Mouse (Mus musculus) lung, postnatal 36 days (tissue): ENCODE measurements around the gene Otog.

ENCODE experiments used
- DNase-seq: peaks from one replicate; pipeline ENCODE4 v3.0.0; 2022; ENCODE audit warnings: mixed read lengths

Otog gene

DNA sequence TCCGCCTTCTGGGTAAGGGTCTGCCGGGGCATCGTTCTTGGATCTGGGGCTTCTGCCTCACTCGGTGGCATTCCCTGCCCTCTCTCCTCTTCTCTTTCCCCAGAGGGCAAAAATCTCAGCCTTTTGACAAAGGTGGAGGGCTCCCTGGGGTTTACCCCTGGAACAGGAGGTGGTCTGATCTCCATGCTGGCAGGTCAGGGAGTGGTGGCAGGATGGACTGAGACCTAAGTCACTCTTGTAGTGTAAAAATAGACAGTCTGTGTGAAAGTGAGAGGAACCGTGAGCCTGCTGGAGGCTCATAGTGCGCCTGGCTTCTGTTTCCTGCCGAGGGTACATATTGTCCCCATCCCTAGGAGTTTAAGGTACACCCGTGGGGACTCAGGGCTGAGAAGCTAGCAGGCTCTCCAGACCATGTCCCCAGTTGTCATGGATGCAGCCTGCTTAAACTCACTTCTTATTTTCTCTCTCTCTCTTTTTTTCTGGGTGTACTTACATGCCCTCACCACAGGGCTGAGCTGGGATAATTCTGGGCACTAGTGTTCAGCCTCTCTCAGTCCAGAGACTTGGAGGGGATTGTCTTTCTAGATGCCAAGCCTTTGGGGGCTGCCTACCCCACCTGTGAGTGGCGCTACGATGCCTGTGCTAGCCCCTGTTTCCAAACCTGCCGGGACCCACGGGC, 44.5 kb downstream of the Otog start:
- DNase-seq = no peak

DNA sequence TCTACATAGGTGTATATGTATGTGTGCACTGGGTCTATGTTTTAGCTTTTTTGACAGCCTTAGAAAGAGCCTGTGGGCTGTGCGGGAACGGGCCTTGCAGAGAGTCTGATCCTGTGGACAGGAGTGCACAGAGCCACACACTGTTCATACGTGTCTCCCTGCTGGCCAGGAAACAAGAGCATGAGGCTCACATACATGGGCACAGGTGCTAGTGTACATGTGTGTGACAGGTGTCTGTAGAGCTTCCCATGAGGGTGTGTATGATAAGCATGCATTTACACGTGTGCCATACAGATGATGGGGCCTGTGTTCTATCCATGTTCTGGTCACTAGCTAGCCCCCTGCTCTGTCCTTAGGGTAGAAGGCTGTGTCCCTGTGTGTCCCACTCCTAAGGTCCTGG, 45.6 kb downstream of the Otog start:
- DNase-seq = no peak

DNA sequence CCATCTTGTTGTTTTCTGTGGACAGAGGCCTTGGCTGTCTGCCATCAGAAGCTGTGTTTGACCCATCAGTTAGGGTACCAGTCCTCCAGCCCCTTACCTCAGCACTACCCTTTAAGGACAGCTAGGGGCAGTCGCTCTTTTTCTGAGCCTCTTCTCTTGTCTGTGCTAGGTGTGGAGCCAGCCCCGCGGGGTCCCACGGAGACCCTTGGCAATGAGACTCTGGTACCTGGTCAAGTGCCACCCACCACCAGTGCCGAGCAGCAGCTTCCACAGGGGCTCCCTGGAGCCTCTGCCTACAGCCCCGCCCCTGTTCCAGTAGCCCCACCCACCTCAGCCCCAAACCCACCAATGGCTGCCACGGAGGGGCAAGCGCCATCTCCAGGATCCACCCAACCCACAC, 46.3 kb downstream of the Otog start:
- DNase-seq = no peak

DNA sequence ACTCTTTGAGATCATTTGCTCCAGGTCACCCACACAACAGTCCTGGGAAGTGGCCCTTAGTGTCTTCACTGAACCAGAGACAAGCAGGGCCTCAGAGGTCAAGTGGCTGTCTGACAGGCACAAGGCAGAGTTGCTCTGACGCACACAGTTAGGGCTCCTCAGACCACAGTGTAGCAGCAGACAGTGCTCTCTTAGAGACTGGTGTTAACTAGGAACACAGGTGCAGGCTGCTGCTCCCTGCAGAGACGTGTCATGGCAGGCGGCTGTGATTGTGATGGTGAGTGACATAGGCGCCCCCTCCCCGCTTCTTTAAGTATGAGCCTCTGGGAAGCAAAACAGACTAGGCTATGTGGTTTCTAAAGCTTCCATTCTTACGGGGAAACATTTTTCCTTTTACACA, 55.5 kb downstream of the Otog start:
- no peak for DNase-seq

DNA sequence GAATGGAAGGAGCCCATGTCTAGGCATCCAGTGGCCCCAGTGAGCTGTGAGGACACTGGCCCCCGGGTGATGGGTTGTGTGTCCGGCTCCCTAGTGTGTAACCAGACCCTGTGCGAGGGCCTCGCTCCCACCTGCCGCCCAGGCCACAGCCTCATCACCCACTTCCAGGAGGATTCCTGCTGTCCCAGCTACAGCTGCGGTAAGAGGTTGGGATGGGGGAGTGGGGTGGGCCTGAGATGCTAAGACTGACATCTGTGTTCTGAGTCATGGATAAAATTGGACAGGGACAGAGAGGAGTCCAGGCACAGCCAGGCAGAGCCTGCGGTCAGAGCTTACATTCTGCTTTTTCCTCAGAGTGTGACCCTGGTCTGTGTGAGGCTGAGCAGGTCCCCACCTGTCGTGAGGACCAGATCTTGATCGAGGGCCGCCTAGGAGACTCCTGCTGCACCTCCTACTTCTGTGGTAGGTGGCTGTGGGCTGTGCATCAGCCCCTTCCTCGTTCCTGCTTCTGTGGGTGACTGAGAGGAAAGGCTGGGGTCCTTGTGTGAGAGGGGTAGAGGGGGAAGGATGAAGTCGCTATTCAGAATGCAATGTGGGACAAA, 60.3 kb downstream of the Otog start:
- DNase-seq = no peak

DNA sequence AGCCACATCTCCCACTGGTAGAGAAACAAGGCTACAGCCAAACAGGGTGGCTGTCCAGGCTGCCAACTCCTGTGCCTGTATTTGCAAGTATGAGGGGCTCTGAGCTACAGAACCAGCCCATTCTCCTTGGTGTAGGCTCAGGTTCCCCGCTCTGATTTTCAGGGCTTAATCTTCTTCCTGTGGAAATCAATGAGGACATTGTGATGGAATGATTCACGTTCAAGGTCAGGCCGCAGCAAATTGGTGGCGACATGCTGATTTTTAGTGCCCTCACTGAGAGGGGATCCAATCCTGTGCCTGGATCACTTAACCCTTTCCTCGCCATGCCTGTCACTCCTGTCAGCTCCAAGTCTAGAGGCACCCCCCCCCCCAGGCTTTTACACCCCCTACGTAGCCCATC, 72.7 kb downstream of the Otog start:
- DNase-seq = no peak

DNA sequence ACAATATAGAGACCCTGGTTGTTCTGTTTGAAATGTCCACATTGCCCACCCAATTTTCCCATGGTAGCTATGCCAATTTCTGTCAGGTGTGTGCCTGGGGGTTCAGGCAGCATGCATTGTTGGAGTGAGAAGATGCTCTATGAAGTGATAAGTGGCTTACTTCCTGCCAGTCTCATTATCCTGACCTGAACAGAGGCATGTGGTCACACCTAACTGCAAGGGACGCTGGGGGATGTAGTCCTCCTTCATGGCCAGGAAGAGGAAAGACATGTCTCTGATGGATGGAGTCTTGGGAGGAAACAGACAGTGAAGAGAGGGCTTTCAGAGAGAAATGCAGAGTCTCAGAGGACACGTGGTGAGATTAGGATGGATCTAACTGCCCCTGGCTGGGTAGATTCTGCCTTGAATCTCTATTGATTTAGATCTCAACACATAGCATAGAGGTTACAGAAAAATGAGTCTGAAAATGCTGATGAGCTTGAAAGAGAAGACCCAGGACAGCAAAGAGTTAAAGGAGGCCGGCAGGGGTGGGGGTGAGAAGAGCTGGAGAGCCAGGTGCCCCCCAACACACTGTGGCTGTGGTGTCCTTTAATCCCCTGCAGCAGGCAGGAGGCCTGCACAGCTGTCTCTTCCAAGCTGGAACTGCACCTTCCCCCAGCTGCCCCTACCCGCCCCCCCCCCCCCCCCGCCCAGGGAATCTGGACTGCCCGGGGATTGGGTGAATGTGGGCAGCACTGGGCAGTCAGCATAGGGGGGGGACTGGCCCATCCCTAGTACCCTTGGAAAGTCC, 73.6 kb downstream of the Otog start:
- DNase-seq = no peak

DNA sequence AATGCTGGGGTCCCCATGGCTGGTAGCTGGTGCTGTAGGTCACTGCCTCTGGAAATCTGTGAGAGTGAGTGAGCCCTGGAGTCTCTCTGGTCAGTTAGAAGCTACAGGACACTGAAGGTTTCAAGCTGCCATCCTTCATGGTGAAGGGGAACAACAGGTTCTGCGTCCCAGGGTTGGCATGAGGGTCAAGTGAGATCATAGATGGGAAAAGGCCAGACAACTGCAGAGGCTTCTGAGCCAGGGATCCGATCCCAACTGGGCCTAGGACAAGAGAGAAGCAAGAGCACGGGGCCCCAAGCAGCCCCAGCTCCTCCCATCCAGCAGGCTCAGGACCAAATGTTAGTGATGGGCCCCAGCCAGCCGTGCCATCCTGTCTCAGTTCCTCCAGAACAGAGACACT, 74.9 kb downstream of the Otog start:
- no peak for DNase-seq

DNA sequence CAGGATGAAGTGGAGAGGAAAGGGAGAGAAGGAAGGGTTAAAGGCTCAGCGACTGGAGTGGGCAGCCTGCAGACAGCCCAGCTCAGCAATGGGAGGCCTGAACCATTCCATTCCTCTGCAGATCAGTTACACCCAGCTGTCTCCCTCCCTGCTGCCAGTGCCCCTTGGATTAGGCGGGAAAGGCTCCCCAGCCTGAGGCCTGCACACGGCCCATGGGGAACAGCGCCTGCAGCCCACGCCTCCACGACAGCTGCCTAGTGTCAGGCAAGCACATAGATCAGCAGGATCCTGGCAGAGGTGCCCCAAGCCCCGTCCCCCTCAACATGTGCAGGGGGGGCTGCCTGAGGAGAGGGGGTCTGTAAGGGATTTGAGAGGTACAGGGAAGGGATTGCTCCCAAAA, 76.2 kb downstream of the Otog start:
- no peak for DNase-seq

DNA sequence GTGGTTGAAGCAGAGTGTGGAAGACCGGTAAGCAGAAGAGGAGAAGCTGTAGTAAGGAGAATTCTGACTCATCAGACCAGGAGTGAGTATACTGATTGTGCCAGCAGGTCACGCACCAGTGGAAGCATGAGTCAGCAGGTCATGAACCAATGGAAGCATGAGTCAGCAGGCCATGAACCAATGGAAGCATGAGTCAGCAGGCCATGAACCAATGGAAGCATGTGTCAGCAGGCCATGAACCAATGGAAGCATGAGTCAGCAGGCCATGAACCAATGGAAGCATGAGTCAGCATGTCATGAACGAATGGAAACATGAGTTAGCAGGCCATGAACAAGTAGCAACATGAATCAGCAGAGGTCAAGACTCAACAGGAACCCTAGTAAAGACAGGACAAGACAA, 80.5 kb downstream of the Otog start:
- DNase-seq = no peak

DNA sequence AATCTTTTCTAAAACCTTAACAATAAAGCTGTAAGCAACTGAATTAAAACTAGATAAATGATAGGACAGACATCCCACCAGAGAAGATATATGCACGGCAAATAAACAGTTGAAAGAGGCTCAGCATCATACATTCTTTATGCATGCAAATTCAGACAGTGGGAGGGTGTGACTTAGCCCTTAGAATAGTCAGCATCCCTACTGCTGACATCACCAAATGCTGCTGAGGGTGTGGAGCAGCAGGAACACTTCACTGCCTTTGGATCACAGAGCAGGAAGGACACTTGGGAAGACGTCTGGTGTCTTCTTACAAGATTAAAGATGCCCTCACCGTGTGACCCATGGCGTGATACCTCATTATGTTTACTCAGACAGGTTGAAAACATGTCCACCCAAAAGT, 87.1 kb downstream of the Otog start:
- no peak for DNase-seq

DNA sequence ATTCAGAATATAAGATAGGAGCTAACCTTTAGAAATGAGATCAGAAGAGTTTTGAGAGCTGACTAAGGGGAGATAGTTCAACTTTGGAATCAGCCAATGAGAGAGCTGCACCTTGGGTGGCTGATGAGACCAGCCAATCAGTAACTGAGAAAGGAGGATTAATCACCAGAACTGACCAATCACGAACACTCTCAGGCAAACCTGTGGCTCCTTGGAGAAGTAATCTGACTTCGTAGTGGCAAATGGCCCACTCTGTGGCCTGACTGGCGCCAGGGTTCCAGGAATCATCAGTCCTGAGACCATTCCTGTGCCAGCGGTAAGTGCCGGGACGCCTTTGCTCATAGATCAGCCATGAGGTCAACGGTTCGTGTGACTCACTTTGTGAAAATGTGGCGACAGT, 96.6 kb downstream of the Otog start:
- DNase-seq = no peak

DNA sequence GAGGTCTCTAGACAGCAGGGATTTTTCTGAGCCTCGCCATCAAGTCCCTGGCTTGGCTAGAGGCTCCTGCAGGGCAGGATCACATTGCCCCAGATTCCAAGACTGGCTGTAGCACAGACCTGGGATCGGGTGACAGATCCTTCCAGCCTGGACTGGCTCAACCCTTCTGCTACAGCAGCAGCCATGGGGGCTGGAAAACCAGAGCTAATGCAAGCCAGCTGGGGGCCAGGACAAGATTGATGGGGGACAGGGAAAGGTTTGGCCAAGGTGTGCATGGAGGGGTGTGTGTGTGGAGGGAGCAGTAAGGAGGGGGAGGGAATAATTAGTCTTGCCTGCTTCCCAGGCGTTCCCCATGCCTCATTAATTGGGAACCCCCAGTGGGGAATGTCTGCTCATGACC, 99.0 kb downstream of the Otog start:
- no peak for DNase-seq

DNA sequence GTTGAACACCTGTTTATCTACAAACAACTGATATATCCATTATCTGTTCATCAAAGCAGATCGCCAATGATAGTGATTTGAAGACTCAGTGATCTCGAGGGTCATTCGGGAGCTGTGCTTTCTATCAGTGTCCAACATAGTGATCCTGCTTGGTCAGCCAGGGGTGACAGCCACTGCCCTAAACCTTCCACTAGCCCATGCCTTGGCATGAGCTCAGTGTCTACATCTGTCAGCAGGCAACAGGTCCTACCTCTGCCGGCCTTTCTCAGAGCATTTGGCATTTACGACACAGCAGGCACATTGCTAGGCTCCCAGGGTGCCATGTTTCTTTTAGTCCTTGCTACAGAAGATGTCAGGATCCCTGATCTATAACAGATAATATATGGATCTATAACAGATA, 99.5 kb downstream of the Otog start:
- no peak for DNase-seq

DNA sequence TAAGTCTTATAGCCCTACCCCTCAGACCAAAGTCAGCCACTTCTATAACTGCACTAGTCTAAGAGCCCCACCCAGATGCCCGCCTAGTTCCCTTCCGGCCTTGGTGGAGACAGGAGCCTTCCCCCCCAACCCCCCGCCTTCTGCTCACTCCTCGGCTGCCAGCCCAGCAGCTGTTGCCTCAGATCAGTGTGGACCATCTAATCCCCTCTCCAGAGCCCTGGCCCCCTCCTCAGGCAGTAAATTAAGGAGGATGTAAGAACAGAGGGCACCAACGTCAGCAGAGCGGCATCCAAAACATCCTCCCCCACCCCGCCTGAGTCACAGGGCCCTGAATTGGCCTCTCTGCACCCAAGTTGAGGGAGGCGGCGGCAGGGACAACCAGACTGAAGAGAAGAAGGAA, 100.7 kb downstream of the Otog start:
- no peak for DNase-seq

DNA sequence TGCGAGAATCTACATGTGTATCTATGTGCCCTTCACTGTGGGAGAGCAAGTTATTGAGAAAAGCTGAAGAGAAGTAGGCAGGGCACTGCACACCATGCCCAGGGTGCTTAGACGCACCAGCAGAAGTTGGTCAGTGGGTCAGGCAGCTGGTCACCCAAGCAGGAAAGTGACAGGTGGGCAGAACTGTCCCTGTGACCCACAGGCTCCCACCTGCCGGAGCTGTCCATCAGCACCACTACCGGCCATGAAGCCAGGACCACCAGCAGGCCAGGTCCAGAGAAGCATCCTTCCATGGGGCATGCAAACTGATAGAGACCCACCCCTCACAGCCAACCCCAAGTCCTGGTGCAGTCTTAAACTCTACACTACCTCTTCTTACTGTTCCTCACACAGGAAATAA, 106.9 kb downstream of the Otog start:
- no peak for DNase-seq

DNA sequence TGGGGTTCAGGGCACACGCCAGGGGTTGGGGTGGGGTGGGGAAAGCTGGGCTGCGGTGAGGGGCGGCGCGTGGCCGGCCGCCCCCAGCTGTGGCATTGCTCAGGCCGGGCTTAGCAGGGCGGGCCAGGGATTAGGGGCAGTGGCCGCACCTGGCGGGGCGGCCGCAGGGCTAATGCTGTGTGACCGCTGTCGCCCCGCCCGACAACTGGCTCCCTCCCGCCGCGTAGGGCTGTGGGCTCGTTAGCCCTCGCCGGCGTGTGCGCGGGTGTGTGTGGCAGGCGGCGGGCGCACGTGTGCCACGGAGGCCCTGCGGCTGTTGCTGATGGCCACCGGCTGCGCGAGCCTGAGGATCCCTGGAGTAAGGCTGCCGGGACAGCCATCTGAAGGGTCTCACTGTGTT, 108.0 kb downstream of the Otog start:
- DNase-seq = no peak

DNA sequence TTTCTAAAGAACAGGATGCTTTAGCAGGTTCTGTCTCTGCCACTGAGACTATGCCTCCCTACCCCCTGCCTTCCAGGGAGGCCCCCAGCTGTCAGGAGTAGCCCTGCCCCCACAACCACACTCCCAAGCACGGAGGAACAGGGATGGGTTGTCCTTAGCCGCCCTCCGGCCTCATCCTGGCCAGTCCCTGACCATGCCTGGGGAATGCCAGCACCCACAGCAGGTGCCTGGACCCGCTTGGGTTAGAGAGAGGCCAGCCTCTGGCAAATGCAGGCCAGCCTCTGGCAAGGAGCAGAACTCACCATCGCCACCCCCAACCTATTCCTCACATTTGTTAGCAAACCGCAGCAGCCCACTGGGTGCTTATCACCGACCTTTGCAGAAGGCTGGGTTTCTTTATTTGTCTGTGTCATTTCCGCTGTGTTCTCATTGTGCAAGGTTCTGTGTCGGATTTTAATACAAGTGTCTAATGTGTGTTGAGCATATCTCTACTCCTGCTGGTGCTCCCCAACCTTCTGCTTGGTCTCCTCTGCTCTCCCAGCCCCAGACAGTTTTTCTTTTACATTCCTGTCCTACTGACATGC, 109.4 kb downstream of the Otog start:
- DNase-seq = no peak

DNA sequence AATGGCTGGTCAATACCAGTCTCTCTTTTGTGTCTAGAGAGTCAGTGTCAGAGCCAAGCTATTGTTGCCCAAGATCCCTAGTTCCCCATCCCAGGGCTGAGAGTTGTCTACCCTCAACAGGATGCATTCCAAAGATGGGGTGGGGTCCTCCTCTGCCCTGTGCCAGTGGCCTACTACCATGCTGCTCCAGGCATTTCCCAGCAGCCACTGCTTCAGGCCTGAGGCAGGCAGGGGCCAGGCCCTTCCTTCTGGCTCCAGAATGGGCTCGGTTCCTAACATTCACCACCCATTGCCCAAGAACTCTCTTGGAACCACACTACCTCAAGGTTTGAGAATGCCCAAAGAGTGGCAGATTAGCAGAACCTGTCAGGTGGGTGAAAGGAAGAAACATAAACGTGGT, 112.0 kb downstream of the Otog start:
- no peak for DNase-seq

DNA sequence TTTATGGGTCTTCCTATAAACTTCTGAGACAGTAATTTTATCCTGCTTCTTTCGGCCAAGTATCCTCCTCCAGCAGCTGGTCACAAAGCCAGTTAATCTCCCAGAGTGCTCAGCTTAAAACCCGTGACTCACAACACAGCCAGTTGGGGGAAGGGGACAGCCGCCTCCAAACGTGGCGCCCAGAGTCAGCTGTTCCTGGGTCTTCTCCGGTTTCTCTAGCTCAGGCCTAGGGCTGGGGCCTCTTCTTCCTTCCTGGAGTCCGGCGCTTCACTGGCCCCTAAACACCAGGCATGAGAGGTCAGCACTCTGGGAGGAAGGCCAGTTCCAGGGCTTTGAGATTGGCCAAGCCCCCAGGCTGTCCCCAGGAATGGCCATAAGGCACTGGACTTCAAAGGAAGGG, 112.4 kb downstream of the Otog start:
- no peak for DNase-seq

DNA sequence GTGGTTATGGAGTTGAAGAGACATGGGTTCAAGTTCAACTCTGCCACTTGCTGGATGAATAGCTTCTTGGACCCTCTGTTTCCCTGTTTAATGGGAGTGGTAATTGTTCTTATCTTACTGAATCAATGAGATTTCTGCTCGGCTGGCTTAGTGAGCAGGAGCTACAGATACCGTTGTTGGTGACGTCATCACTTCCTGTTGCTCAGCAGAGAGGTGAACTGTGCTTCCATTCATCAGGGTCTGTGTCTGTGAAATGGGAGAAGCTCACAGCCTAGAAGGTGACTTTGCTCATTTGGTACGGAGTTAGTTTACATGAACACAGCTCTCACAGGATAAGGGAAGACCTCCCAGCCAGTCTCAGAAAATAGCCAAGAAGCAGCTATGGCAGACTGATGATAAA, 113.1 kb downstream of the Otog start:
- no peak for DNase-seq
